Mouse (Mus musculus): Measurements from ENCODE around the gene Ttll11. TPM values are rescaled to one million over a fixed set of nuclear protein-coding genes. Genes with fewer than 3 reads are reported as not detected.
A peak's percentile ranks its signal among the peaks of the same experiment; 100 is the strongest.

Ttll11 gene
- polyA plus RNA-seq, 1 experiment from 2014 or later = 1.00 TPM

DNA sequence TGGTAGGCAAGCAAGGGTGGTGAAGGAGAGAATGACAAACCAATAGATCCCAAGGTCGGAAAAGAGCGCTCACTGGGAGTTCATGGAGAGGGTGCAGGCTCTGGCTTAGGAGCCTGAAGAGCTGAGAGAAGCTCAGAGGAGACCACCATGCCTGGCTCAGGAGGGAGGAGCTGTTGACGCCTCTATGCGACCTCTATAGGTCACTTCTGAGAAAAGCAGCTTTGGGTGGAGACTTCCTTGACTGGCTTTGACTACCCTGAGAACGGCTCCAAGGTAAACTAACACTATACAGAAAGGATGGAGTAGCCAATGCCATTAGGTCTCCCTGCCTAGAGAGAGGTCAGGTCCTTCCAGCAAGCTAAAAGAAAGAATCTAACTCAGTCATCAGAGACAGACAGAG lies 124.8 kb downstream of the Ttll11 start:
- H3K27me3 ChIP-seq (ENCODE audit: control insufficient read depth, insufficient read depth, low read length) = no peaks in the 10 kb centered on the region
- H3K36me3 ChIP-seq (ENCODE audit: control insufficient read depth, insufficient read depth, low read length) = no peaks in the 10 kb centered on the region
- no peak for ATAC-seq (ENCODE audit: insufficient number of reproducible peaks, insufficient read depth, low FRiP score, low read depth)
- no peak overlapping the region for H3K4me2 ChIP-seq (ENCODE audit: low read length)
- no peak overlapping the region for H3K4me3 ChIP-seq (ENCODE audit: control insufficient read depth in 1 of 2, insufficient read depth in 1 of 2, low read depth in 1 of 2, low read length in 2 of 2)
- WGBS = 29% methylated on average over 5 of the region's 5 CpGs
- H3K9me3 ChIP-seq (ENCODE audit: control insufficient read depth, low read length) = no peaks in the 10 kb centered on the region
- no peak overlapping the region for H3K27ac ChIP-seq (replicated peaks in 1 of 2; ENCODE audit: control insufficient read depth in 1 of 2, insufficient read depth in 1 of 2, low read depth in 2 of 2, low read length in 2 of 2)
- H3K4me1 ChIP-seq (ENCODE audit: control insufficient read depth in 2 of 2, insufficient read depth in 2 of 2, low read length in 2 of 2) = peaks cover 8 to 13% of the 10 kb centered on the region in 2 experiments
- H3K9ac ChIP-seq (ENCODE audit: low read length) = no peak overlapping the region

- 33% methylated on average over 4 of the region's 4 CpGs for WGBS
- no peaks in the 10 kb centered on the region for H3K27me3 ChIP-seq (ENCODE audit: control insufficient read depth, insufficient read depth, low read length)
Observed at GRCm38 (mm10) chr2:35852971-35853370, 126.7 kb downstream of the Ttll11 start.

DNA sequence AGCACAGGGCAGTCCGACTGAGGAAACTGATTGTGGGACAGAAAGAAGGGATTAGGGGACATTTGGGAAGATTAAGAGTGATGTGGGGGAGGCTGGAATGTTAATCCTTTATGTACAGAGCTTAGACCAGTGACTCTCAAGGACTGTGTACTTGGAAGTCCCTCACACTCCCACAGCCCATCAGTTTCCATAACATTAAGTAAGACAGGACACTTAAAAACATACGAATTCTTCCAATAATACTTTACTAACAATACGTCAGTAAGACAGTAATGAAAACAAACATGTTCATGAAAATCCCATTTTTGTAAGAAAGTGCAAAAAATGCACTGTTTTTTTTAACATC lies 127.6 kb downstream of the Ttll11 start:
- 56% methylated on average over 3 of the region's 3 CpGs for WGBS
- no peaks in the 10 kb centered on the region for H3K36me3 ChIP-seq (ENCODE audit: control insufficient read depth, insufficient read depth, low read length)
- no peak for ATAC-seq (ENCODE audit: insufficient number of reproducible peaks, insufficient read depth, low FRiP score, low read depth)

More at GRCm38 (mm10) chr2:35852971-35853370, 126.7 kb downstream of the Ttll11 start:
- Histone ChIP-seq H3K4me2 (ENCODE audit: low read length) (no peak overlapping the region), H3K9me3 (ENCODE audit: control insufficient read depth, low read length) (no peaks in the 10 kb centered on the region), H3K9ac (ENCODE audit: low read length) (no peak overlapping the region), H3K4me3 (ENCODE audit: control insufficient read depth in 1 of 2, insufficient read depth in 1 of 2, low read depth in 1 of 2, low read length in 2 of 2) (no peak overlapping the region), H3K4me1 (ENCODE audit: control insufficient read depth in 2 of 2, insufficient read depth in 2 of 2, low read length in 2 of 2) (peaks cover 6 to 9% of the 10 kb centered on the region in 2 experiments), H3K36me3 (ENCODE audit: control insufficient read depth, insufficient read depth, low read length) (no peaks in the 10 kb centered on the region), H3K27ac (replicated peaks in 1 of 2; ENCODE audit: control insufficient read depth in 1 of 2, insufficient read depth in 1 of 2, low read depth in 2 of 2, low read length in 2 of 2) (no peak overlapping the region)
- no peak for ATAC-seq (ENCODE audit: insufficient number of reproducible peaks, insufficient read depth, low FRiP score, low read depth)

GRCm38 (mm10) chr2:35851420-35852163 lies 128.1 kb downstream of the Ttll11 start:
- 53% methylated on average over 17 of the region's 17 CpGs for WGBS
- Histone ChIP-seq H3K27me3 (ENCODE audit: control insufficient read depth, insufficient read depth, low read length) (no peaks in the 10 kb centered on the region), H3K4me2 (ENCODE audit: low read length) (no peak overlapping the region), H3K4me3 (ENCODE audit: control insufficient read depth in 1 of 2, insufficient read depth in 1 of 2, low read depth in 1 of 2, low read length in 2 of 2) (no peak overlapping the region), H3K36me3 (ENCODE audit: control insufficient read depth, insufficient read depth, low read length) (no peaks in the 10 kb centered on the region), H3K9me3 (ENCODE audit: control insufficient read depth, low read length) (no peaks in the 10 kb centered on the region), H3K27ac (replicated peaks in 1 of 2; ENCODE audit: control insufficient read depth in 1 of 2, insufficient read depth in 1 of 2, low read depth in 2 of 2, low read length in 2 of 2) (no peak overlapping the region), H3K4me1 (ENCODE audit: control insufficient read depth in 2 of 2, insufficient read depth in 2 of 2, low read length in 2 of 2) (peaks cover 6% of the 10 kb centered on the region in 2 experiments), H3K9ac (ENCODE audit: low read length) (no peak overlapping the region)
- no peak for ATAC-seq (ENCODE audit: insufficient number of reproducible peaks, insufficient read depth, low FRiP score, low read depth)

More for the DNA sequence above, 127.6 kb downstream of the Ttll11 start:
- Histone ChIP-seq H3K4me1 (ENCODE audit: control insufficient read depth in 2 of 2, insufficient read depth in 2 of 2, low read length in 2 of 2) (peaks cover 6% of the 10 kb centered on the region in 2 experiments), H3K4me3 (ENCODE audit: control insufficient read depth in 1 of 2, insufficient read depth in 1 of 2, low read depth in 1 of 2, low read length in 2 of 2) (no peak overlapping the region), H3K9ac (ENCODE audit: low read length) (no peak overlapping the region), H3K9me3 (ENCODE audit: control insufficient read depth, low read length) (no peaks in the 10 kb centered on the region), H3K27me3 (ENCODE audit: control insufficient read depth, insufficient read depth, low read length) (no peaks in the 10 kb centered on the region), H3K4me2 (ENCODE audit: low read length) (no peak overlapping the region), H3K27ac (replicated peaks in 1 of 2; ENCODE audit: control insufficient read depth in 1 of 2, insufficient read depth in 1 of 2, low read depth in 2 of 2, low read length in 2 of 2) (no peak overlapping the region)

GRCm38 (mm10) chr2:35849632-35850230 lies 130.0 kb downstream of the Ttll11 start:
- 66% methylated on average over 10 of the region's 10 CpGs for WGBS

DNA sequence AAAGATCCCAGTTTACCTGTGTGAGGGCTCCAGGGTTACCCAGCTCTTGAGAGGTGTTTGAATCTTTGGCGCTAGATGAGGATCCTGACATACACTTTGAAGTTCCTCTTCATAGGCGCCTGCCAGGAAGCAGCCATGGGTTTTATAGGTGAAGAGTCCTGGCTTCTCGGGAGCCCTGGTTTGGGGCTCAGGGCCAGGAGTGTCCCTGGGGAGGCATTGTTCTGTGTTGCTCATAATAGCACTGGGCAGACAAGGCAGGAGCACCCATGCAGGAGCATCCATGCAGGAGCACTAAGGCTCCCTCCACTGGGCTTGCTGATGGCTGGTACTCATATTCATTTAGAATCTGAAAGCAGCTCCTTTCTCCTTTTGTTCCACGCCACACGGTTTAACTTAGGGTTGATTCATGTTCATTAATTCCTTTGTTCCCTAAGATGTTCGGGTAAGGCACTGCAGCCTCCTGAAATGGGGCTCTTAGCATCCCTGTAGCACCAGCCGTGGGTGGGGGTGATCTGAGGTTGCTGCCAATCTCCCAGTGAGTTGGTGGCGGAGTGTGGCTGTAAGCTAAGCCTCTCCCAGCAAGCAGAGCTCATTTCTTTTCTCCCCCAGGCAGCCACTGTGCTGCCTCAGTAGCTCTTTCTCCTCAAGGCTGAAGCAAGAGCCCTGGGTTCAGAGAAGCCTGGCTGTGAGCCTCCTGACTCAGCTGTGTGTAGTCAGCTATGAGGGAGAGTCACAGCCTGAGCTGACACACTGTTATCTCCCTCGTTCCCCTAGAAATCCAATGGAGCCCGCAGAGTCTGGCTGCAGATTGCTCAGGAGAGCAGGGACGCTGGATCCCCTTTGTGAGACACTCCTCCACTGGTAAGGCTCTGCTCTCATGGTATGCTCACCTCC lies 133.9 kb downstream of the Ttll11 start:
- Histone ChIP-seq H3K4me2 (ENCODE audit: low read length) (no peak overlapping the region), H3K9me3 (ENCODE audit: control insufficient read depth, low read length) (no peaks in the 10 kb centered on the region), H3K36me3 (ENCODE audit: control insufficient read depth, insufficient read depth, low read length) (no peaks in the 10 kb centered on the region), H3K4me1 (ENCODE audit: control insufficient read depth in 2 of 2, insufficient read depth in 2 of 2, low read length in 2 of 2) (peaks cover 15 to 19% of the 10 kb centered on the region in 2 experiments), H3K9ac (ENCODE audit: low read length) (no peak overlapping the region), H3K27ac (replicated peaks in 1 of 2; ENCODE audit: control insufficient read depth in 1 of 2, insufficient read depth in 1 of 2, low read depth in 2 of 2, low read length in 2 of 2) (no peak overlapping the region), H3K4me3 (ENCODE audit: control insufficient read depth in 1 of 2, insufficient read depth in 1 of 2, low read depth in 1 of 2, low read length in 2 of 2) (no peak overlapping the region), H3K27me3 (ENCODE audit: control insufficient read depth, insufficient read depth, low read length) (no peaks in the 10 kb centered on the region)
- no peak for ATAC-seq (ENCODE audit: insufficient number of reproducible peaks, insufficient read depth, low FRiP score, low read depth)
- WGBS = 59% methylated on average over 11 of the region's 11 CpGs

More at GRCm38 (mm10) chr2:35849632-35850230, 130.0 kb downstream of the Ttll11 start:
- no peak for ATAC-seq (ENCODE audit: insufficient number of reproducible peaks, insufficient read depth, low FRiP score, low read depth)
- H3K4me2 ChIP-seq (ENCODE audit: low read length) = no peak overlapping the region
- H3K27me3 ChIP-seq (ENCODE audit: control insufficient read depth, insufficient read depth, low read length) = no peaks in the 10 kb centered on the region
- peaks cover 6 to 7% of the 10 kb centered on the region in 2 experiments for H3K4me1 ChIP-seq (ENCODE audit: control insufficient read depth in 2 of 2, insufficient read depth in 2 of 2, low read length in 2 of 2)
- no peak overlapping the region for H3K9ac ChIP-seq (ENCODE audit: low read length)
- H3K9me3 ChIP-seq (ENCODE audit: control insufficient read depth, low read length) = no peaks in the 10 kb centered on the region
- no peaks in the 10 kb centered on the region for H3K36me3 ChIP-seq (ENCODE audit: control insufficient read depth, insufficient read depth, low read length)
- H3K27ac ChIP-seq (replicated peaks in 1 of 2; ENCODE audit: control insufficient read depth in 1 of 2, insufficient read depth in 1 of 2, low read depth in 2 of 2, low read length in 2 of 2) = no peak overlapping the region
- no peak overlapping the region for H3K4me3 ChIP-seq (ENCODE audit: control insufficient read depth in 1 of 2, insufficient read depth in 1 of 2, low read depth in 1 of 2, low read length in 2 of 2)

- Histone ChIP-seq H3K4me2 (ENCODE audit: low read length) (no peak overlapping the region), H3K36me3 (ENCODE audit: control insufficient read depth, insufficient read depth, low read length) (no peaks in the 10 kb centered on the region), H3K4me3 (ENCODE audit: control insufficient read depth in 1 of 2, insufficient read depth in 1 of 2, low read depth in 1 of 2, low read length in 2 of 2) (no peak overlapping the region), H3K9me3 (ENCODE audit: control insufficient read depth, low read length) (no peaks in the 10 kb centered on the region), H3K27ac (replicated peaks in 1 of 2; ENCODE audit: control insufficient read depth in 1 of 2, insufficient read depth in 1 of 2, low read depth in 2 of 2, low read length in 2 of 2) (peak overlapping the region in 1 of 2 experiments; percentile 37; a peak in 1 of 4 replicates), H3K9ac (ENCODE audit: low read length) (peak overlapping the region; percentile 39; the same call in 1 of the 2 replicates), H3K27me3 (ENCODE audit: control insufficient read depth, insufficient read depth, low read length) (no peaks in the 10 kb centered on the region), H3K4me1 (ENCODE audit: control insufficient read depth in 2 of 2, insufficient read depth in 2 of 2, low read length in 2 of 2) (peaks cover 22% of the 10 kb centered on the region in 2 experiments)
- 29% methylated on average over 13 of the region's 13 CpGs for WGBS
- no peak for ATAC-seq (ENCODE audit: insufficient number of reproducible peaks, insufficient read depth, low FRiP score, low read depth)
Observed at GRCm38 (mm10) chr2:35843896-35844690, 135.6 kb downstream of the Ttll11 start.
